Mouse (Mus musculus) ES-Bruce4 (cell line): ENCODE results near the gene Dnmt3b.

ENCODE experiments used
- CTCF ChIP-seq: IDR thresholded peaks from one replicate; pipeline ENCODE4 v1.8.1; 2011; ENCODE audit warnings: low read depth, low read length
- EP300 ChIP-seq: IDR thresholded peaks from 2 replicates; pipeline ENCODE4 v1.6.1; 2011; ENCODE audit warnings: low read depth, low read length; ENCODE audit not compliant: insufficient read depth
- POLR2A ChIP-seq: IDR thresholded peaks from one replicate; pipeline ENCODE4 v1.8.1; 2011; ENCODE audit warnings: low read length; ENCODE audit not compliant: insufficient read depth

DNA sequence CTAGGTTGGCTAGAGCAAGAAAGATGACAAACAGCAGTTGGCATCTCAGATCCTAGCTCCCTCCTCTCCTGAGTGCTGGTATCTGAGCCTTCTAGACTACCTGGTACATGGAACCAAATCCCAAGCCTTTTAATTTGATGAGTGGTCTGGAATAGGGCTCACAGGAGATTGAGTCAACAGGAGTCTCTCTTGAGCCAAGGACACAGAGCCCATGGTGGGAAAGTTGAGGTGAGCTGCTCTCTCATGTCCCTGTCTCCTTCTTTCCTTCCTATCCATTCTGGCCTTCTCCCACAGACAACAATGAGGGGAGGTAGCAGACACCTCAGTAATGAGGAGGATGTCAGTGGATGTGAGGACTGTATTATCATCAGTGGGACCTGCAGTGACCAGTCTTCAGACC, 47.1 kb downstream of the Dnmt3b start, which contains the start of gene Dnmt3c:
- TF ChIP-seq CTCF (no peak), EP300 (no peak), POLR2A (no peak)
